Mouse (Mus musculus) right cerebral cortex, postnatal 36 days (tissue): ENCODE results near the gene Plcd1.
A peak's percentile ranks its signal among the peaks of the same experiment; 100 is the strongest.

Source experiments
- DNase-seq, 2 experiments: peaks; one replicate each; pipeline ENCODE4 v3.0.0; 2022; ENCODE audit warnings: low spot score in 2 of 2, mixed read lengths in 1 of 2

Plcd1 gene

GRCm38 (mm10) chr9:119093419-119094295 lies at the start of gene Plcd1:
Gene Plcd1 (minus strand): TSS chr9:119093502.
- DNase-seq, result peak; percentile 73 to 80

- no peak for DNase-seq
Observed at GRCm38 (mm10) chr9:119142066-119142465, 48.8 kb upstream of the Plcd1 start.

- DNase-seq, result no peak
Observed at GRCm38 (mm10) chr9:119138836-119139235, 45.5 kb upstream of the Plcd1 start.

- no peak for DNase-seq
Observed at GRCm38 (mm10) chr9:119130692-119131091, 37.4 kb upstream of the Plcd1 start.

GRCm38 (mm10) chr9:119128436-119129181 lies 35.3 kb upstream of the Plcd1 start:
- DNase-seq, result no peak

- DNase-seq, result no peak
Observed at GRCm38 (mm10) chr9:119122596-119123369, 29.5 kb upstream of the Plcd1 start.

- no peak for DNase-seq
Observed at GRCm38 (mm10) chr9:119120168-119120560, 26.9 kb upstream of the Plcd1 start.

- no peak for DNase-seq
Observed at GRCm38 (mm10) chr9:119119409-119120167, 26.3 kb upstream of the Plcd1 start.

GRCm38 (mm10) chr9:119114911-119115310 lies 21.6 kb upstream of the Plcd1 start:
- DNase-seq, result no peak

GRCm38 (mm10) chr9:119110640-119111039 lies 17.3 kb upstream of the Plcd1 start:
- no peak for DNase-seq

- DNase-seq, result no peak
Observed at GRCm38 (mm10) chr9:119109685-119110353, 16.5 kb upstream of the Plcd1 start.

GRCm38 (mm10) chr9:119107566-119107965 lies 14.3 kb upstream of the Plcd1 start:
- peak in 1 of 2 experiments; percentile 28 for DNase-seq

GRCm38 (mm10) chr9:119102783-119103113 lies 9.4 kb upstream of the Plcd1 start:
- peak in 1 of 2 experiments; percentile 53 for DNase-seq

- peak; percentile 64 to 86 for DNase-seq
Observed at GRCm38 (mm10) chr9:119101992-119102782, 8.9 kb upstream of the Plcd1 start, which contains the start of gene Dlec1. Gene Dlec1 (plus strand): TSS chr9:119102478.

GRCm38 (mm10) chr9:119100177-119100898 lies 7.0 kb upstream of the Plcd1 start:
- peak; percentile 34 to 48 for DNase-seq

- DNase-seq, result no peak
Observed at GRCm38 (mm10) chr9:119094462-119095109, 1.3 kb upstream of the Plcd1 start.

- DNase-seq, result peak; percentile 18 to 36
Observed at GRCm38 (mm10) chr9:119092473-119093418, 556 bp downstream of the Plcd1 start.
